Mouse (Mus musculus): ENCODE measurements around the gene Fgd4.

DNA sequence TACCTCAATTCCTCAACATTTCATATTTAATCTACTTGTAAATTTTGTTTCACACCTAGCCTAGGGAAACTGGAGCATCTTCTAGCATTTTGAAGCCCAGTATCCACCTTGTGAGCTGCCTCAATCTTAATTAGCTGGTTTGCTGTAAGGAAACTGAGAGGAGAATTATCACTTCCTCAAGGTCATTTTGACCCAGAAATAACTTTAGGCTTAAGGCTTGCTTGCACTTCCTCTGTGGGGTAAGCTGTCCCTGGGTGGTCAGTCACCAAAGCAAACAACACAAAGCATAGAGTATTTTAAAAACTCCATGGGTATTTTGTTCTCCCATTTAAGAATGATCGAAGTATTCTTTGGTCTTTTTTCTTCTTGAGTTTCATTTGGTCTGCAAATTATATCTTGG, 27.2 kb downstream of the Fgd4 start:
- TF ChIP-seq CTCF (IDR thresholded peaks at IDR 0.05; ENCODE audit: borderline replicate concordance, insufficient read depth, low read depth, low read length), result no peak
- no peak for TF ChIP-seq POLR2A (IDR thresholded peaks at IDR 0.05; ENCODE audit: borderline replicate concordance, insufficient read depth, low read length)
